Comparison of ENCODE assay signal across 9 mouse cellular contexts in genomic region chr13:58188412-58188811, GRCm38 (mm10). TPM values are rescaled to one million over a fixed set of nuclear protein-coding genes. Genes with fewer than 3 reads are reported as not detected.
DNase-seq lines count a peak whose midpoint lies in the region; ATAC-seq and TF ChIP-seq lines count a peak whose summit lies in the region.
"Had no signal": no experiment of that assay in that cellular context is flagged by ENCODE, and none has a peak within 500 bp of the region (broad histone marks: within the 10 kb centered on the region; RNA-seq: fewer than 3 reads in every experiment).

No protein-coding gene starts in this region.

- H3K27ac ChIP-seq in MEL (ENCODE audit: control insufficient read depth, low read depth, low read length), result no peak overlapping the region
- H3K27ac ChIP-seq in forebrain, embryonic 11.5 days (ENCODE audit: low read depth, low read length), result no peak overlapping the region
- H3K27ac ChIP-seq: liver, embryonic 15.5 days had no signal

- H3K27me3 ChIP-seq in MEL (ENCODE audit: control insufficient read depth in 1 of 2, insufficient read depth in 2 of 2, low read length in 2 of 2), result no peaks in the 10 kb centered on the region
- no peaks in the 10 kb centered on the region for H3K27me3 ChIP-seq in forebrain, embryonic 11.5 days (ENCODE audit: control insufficient read depth, insufficient read depth, low read length)
- H3K27me3 ChIP-seq: liver, embryonic 15.5 days had no signal

- no peak for TF ChIP-seq EP300 in MEL (IDR thresholded peaks at IDR 0.05; ENCODE audit: low read depth in 1 of 2, low read length in 2 of 2)

- no peak overlapping the region for H3K4me3 ChIP-seq in MEL (ENCODE audit: control insufficient read depth in 1 of 2, insufficient read depth in 1 of 2, low read depth in 2 of 2, low read length in 2 of 2)
- no peak overlapping the region for H3K4me3 ChIP-seq in forebrain, embryonic 11.5 days (ENCODE audit: low read depth, low read length)
- H3K4me3 ChIP-seq: liver, embryonic 15.5 days had no signal

- peaks cover 0 to 42% of the 10 kb centered on the region in 2 experiments; a peak in 2 of 4 replicates for H3K36me3 ChIP-seq in MEL (ENCODE audit: control insufficient read depth in 1 of 2, insufficient read depth in 2 of 2, low read length in 2 of 2)
- peaks cover 6% of the 10 kb centered on the region; the same call in 1 of the 2 replicates for H3K36me3 ChIP-seq in forebrain, embryonic 11.5 days (ENCODE audit: control insufficient read depth, insufficient read depth, low read length)

- H3K9me3 ChIP-seq in MEL (replicated peaks; ENCODE audit: insufficient read depth, low read length), result no peaks in the 10 kb centered on the region
- H3K9me3 ChIP-seq in forebrain, embryonic 11.5 days (ENCODE audit: control insufficient read depth, low read length), result no peaks in the 10 kb centered on the region
- H3K9me3 ChIP-seq: liver, embryonic 15.5 days had no signal

- H3K79me2 ChIP-seq in MEL (ENCODE audit: control insufficient read depth, insufficient read depth, low read length, poor library complexity), result peaks cover 3% of the 10 kb centered on the region

- H3K4me1 ChIP-seq in MEL (ENCODE audit: control insufficient read depth in 1 of 2, insufficient read depth in 2 of 2, low read length in 2 of 2), result no peaks in the 10 kb centered on the region
- no peaks in the 10 kb centered on the region for H3K4me1 ChIP-seq in forebrain, embryonic 11.5 days (replicated peaks; ENCODE audit: control insufficient read depth, insufficient read depth, low read length)

- ATAC-seq in forebrain, embryonic 11.5 days (replicated peaks; ENCODE audit: low FRiP score), result no peak
- ATAC-seq in hematopoietic stem cell, adult 5-6 weeks (replicated peaks in 1 of 2; ENCODE audit: insufficient read depth in 1 of 2, low FRiP score in 2 of 2, low TSS enrichment in 1 of 2, low read depth in 1 of 2, poor library complexity in 2 of 2, severe bottlenecking in 2 of 2), result peak; percentile 96 to 97

- WGBS in forebrain, embryonic 11.5 days, result 61% methylated on average over 4 of the region's 4 CpGs

- peak; percentile 49 for TF ChIP-seq RAD21 in MEL (IDR thresholded peaks at IDR 0.05; ENCODE audit: low read depth, low read length)

- TF ChIP-seq CTCF in MEL (IDR thresholded peaks at IDR 0.05 in 2 of 3, conservative IDR thresholded peaks at IDR 0.05 in 1 of 3; ENCODE audit: control insufficient read depth in 1 of 3, insufficient read depth in 1 of 3, low read depth in 2 of 3, low read length in 3 of 3, poor library complexity in 1 of 3, severe bottlenecking in 1 of 3), result peak; percentile 93 to 96 (median 93)

- DNase-seq in MEL (ENCODE audit: low read depth, low spot score), result peak; percentile 84
- DNase-seq in brain, embryonic 18.5 days (ENCODE audit: low read depth, low spot score), result peak; percentile 22
- peak; percentile 92 for DNase-seq in forebrain, embryonic 11.5 days (ENCODE audit: low spot score)
- DNase-seq in layer of hippocampus, postnatal 10 days (ENCODE audit: low spot score in 2 of 2), result peak; percentile 82 to 83
- DNase-seq in lung, postnatal 25 days (ENCODE audit: low spot score), result peak; percentile 85
- DNase-seq in right cerebral cortex, postnatal 10 days (ENCODE audit: low spot score in 2 of 2), result peak; percentile 82 to 85
- DNase-seq in urinary bladder, postnatal 10 days (ENCODE audit: low spot score), result peak; percentile 71

- no peak overlapping the region for H3K4me2 ChIP-seq in forebrain, embryonic 11.5 days (ENCODE audit: low read depth, low read length, severe bottlenecking)
- H3K4me2 ChIP-seq: liver, embryonic 15.5 days had no signal

- no peak overlapping the region for H3K9ac ChIP-seq in MEL (ENCODE audit: control insufficient read depth, low read depth, low read length, poor library complexity, severe bottlenecking)
- H3K9ac ChIP-seq in forebrain, embryonic 11.5 days (ENCODE audit: low read length), result no peak overlapping the region
- H3K9ac ChIP-seq: liver, embryonic 15.5 days had no signal

- TF ChIP-seq POLR2A in MEL (IDR thresholded peaks at IDR 0.05; ENCODE audit: control insufficient read depth in 1 of 2, insufficient read depth in 1 of 2, low read depth in 1 of 2, low read length in 2 of 2, poor library complexity in 1 of 2), result no peak

TF ChIP-seq in MEL, 35 proteins besides CTCF, POLR2A, EP300 and RAD21:
- TF ChIP-seq ZC3H11A (IDR thresholded peaks at IDR 0.05; ENCODE audit: low read depth, low read length) (no peak; the same call in 1 of the 2 replicates), SMC3 (IDR thresholded peaks at IDR 0.05; ENCODE audit: low read depth, low read length) (peak; percentile 73)
TF ChIP-seq in MEL: peak in this region for 1.

RNA-seq across cellular contexts. Expression of gene Ubqln1, which starts 27.0 kb away (rescaled TPM):
- total RNA-seq in MEL (2012; rRNA removed), result 68.6 and 77.2 TPM in 2 replicates
- polyA plus RNA-seq in MEL (2012; ENCODE audit: insufficient read depth in 1 of 2, insufficient read length in 2 of 2, low read depth in 1 of 2, low replicate concordance in 2 of 2, missing spikeins in 1 of 2), result 100 to 1,000 TPM in 1 of 2 experiments, not detected in 1; 146 TPM
- 153 and 158 TPM in 2 replicates for polyA plus RNA-seq in forebrain, embryonic 11.5 days (2014; fragmentation: Nextera tagmentation; extraction: Ambion mirVana)
- 64.4 and 66.5 TPM in 2 replicates for total RNA-seq in hematopoietic stem cell, adult 5-6 weeks (2017)
- total RNA-seq in layer of hippocampus, postnatal 10 days (2021), result 100 to 1,000 TPM; 129 to 135 TPM

RNA-seq across cellular contexts. Expression of gene Idnk, which starts 31.0 kb away (rescaled TPM):
- total RNA-seq in MEL (2012; rRNA removed), result 26.0 and 29.5 TPM in 2 replicates
- polyA plus RNA-seq in MEL (2012; ENCODE audit: insufficient read depth in 1 of 2, insufficient read length in 2 of 2, low read depth in 1 of 2, low replicate concordance in 2 of 2, missing spikeins in 1 of 2), result 10 to 100 TPM in 1 of 2 experiments, not detected in 1; 50.3 TPM
- polyA plus RNA-seq in forebrain, embryonic 11.5 days (2014; fragmentation: Nextera tagmentation; extraction: Ambion mirVana), result 41.6 and 45.8 TPM in 2 replicates
- total RNA-seq in hematopoietic stem cell, adult 5-6 weeks (2017), result 28.0 and 47.5 TPM in 2 replicates
- total RNA-seq in layer of hippocampus, postnatal 10 days (2021), result 10 to 100 TPM; 29.2 to 33.3 TPM

Comparison
In these comparisons a context has a peak if more than half of its experiments do, and no peak if none do; other contexts are left out.
1. DNase-seq: peak in every context shown above with its lines; median percentile 92 in forebrain, embryonic 11.5 days; 85 in lung, postnatal 25 days; 84 in MEL; 84 in right cerebral cortex, postnatal 10 days; 82 in layer of hippocampus, postnatal 10 days; 71 in urinary bladder, postnatal 10 days; 22 in brain, embryonic 18.5 days.